Mouse (Mus musculus): ENCODE measurements around the gene Gli1.
A peak's percentile ranks its signal among the peaks of the same experiment; 100 is the strongest.

The Gli1 gene

GRCm38 (mm10) chr10:127291881-127292638 is 49.7 kb downstream of the Gli1 start:
- DNase-seq (ENCODE audit: low spot score in 2 of 2): no peak

GRCm38 (mm10) chr10:127290930-127291880 is 50.6 kb downstream of the Gli1 start:
- no peak for DNase-seq (ENCODE audit: low spot score in 2 of 2)

- DNase-seq (ENCODE audit: low spot score in 2 of 2): peak; percentile 100
Measured at GRCm38 (mm10) chr10:127290307-127290929, 51.4 kb downstream of the Gli1 start.

- DNase-seq (ENCODE audit: low spot score in 2 of 2): peak in 1 of 2 experiments; percentile 42
Measured at GRCm38 (mm10) chr10:127289573-127290191, 52.1 kb downstream of the Gli1 start.

- peak; percentile 75 to 80 for DNase-seq (ENCODE audit: low spot score in 2 of 2)
Measured at GRCm38 (mm10) chr10:127288800-127289572, 52.8 kb downstream of the Gli1 start, which contains the start of gene Mbd6. TSS of gene Mbd6 (minus strand) at chr10:127289018.

GRCm38 (mm10) chr10:127288328-127288799 is 53.4 kb downstream of the Gli1 start:
- DNase-seq (ENCODE audit: low spot score in 2 of 2): no peak

GRCm38 (mm10) chr10:127287936-127288293 is 53.9 kb downstream of the Gli1 start:
- DNase-seq (ENCODE audit: low spot score in 2 of 2): no peak

GRCm38 (mm10) chr10:127287271-127287935 is 54.4 kb downstream of the Gli1 start:
- no peak for DNase-seq (ENCODE audit: low spot score in 2 of 2)

GRCm38 (mm10) chr10:127286730-127287129 is 55.0 kb downstream of the Gli1 start:
- no peak for DNase-seq (ENCODE audit: low spot score in 2 of 2)

- DNase-seq (ENCODE audit: low spot score in 2 of 2): no peak
Measured at GRCm38 (mm10) chr10:127286194-127286593, 55.6 kb downstream of the Gli1 start.

- DNase-seq (ENCODE audit: low spot score in 2 of 2): no peak
Measured at GRCm38 (mm10) chr10:127285644-127286043, 56.1 kb downstream of the Gli1 start.

- no peak for DNase-seq (ENCODE audit: low spot score in 2 of 2)
Measured at GRCm38 (mm10) chr10:127284724-127285500, 56.9 kb downstream of the Gli1 start.

- no peak for DNase-seq (ENCODE audit: low spot score in 2 of 2)
Measured at GRCm38 (mm10) chr10:127284105-127284622, 57.6 kb downstream of the Gli1 start.

- DNase-seq (ENCODE audit: low spot score in 2 of 2): no peak
Measured at GRCm38 (mm10) chr10:127282620-127283215, 59.1 kb downstream of the Gli1 start.

GRCm38 (mm10) chr10:127281316-127281715 is 60.5 kb downstream of the Gli1 start:
- no peak for DNase-seq (ENCODE audit: low spot score in 2 of 2)

All from right cerebral cortex, postnatal 36 days (tissue).